18 mouse cellular contexts compared by ENCODE assay signal in the genomic region with DNA sequence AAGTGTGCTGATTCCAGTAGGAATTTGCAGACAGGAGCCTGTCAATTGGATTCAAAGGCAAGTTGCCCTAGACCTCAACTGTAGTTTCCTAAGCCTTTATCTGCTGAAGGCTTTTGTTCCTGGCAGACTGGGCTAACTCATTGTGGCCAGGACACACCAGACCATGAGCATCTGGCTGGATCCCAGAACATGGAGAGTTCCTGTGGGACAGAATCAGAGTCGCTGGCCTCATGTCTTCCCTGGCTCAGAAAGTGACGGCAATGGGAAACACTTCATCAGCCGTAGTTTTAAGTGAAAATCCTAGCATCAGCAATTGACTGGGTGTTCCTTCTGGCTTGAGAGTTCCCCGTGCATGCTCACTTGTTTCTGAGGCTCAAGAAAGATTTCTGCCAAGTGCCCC.
DNase-seq lines count a peak whose midpoint lies in the region; ATAC-seq lines count a peak whose summit lies in the region.
"Had no signal": no experiment of that assay in that cellular context is flagged by ENCODE, and none has a peak within 500 bp of the region (broad histone marks: within the 10 kb centered on the region; RNA-seq: fewer than 3 reads in every experiment).

No protein-coding gene starts in this region.

- H3K4me3 ChIP-seq in hindbrain, embryonic 14.5 days (replicated peaks; ENCODE audit: low read length), result no peak overlapping the region
- H3K4me3 ChIP-seq: hindbrain, embryonic 15.5 days; left cerebral cortex, adult 2 months; neural tube, embryonic 13.5 days had no signal

- H3K4me1 ChIP-seq in hindbrain, embryonic 14.5 days (replicated peaks; ENCODE audit: control insufficient read depth, insufficient read depth, low read length), result no peaks in the 10 kb centered on the region
- H3K4me1 ChIP-seq: neural tube, embryonic 13.5 days had no signal

- intact Hi-C loops in left cerebral cortex, postnatal 4 days (cut with DNase I), result no loop called here
- intact Hi-C loops in heart, postnatal 36 days (cut with DNase I), result no loop called here

- WGBS in hindbrain, embryonic 14.5 days, result 92% methylated on average over 4 of the region's 4 CpGs

- H3K9me3 ChIP-seq in hindbrain, embryonic 14.5 days (ENCODE audit: control insufficient read depth, low read length), result no peaks in the 10 kb centered on the region
- H3K9me3 ChIP-seq: hindbrain, embryonic 15.5 days; neural tube, embryonic 13.5 days had no signal

- ATAC-seq in hindbrain, embryonic 14.5 days (ENCODE audit: low FRiP score), result no peak
- ATAC-seq: forebrain, embryonic 14.5 days; Patski had no signal

- H3K4me2 ChIP-seq in hindbrain, embryonic 14.5 days (replicated peaks), result no peak overlapping the region
- H3K4me2 ChIP-seq: hindbrain, embryonic 15.5 days; neural tube, embryonic 13.5 days had no signal

- no peaks in the 10 kb centered on the region for H3K36me3 ChIP-seq in hindbrain, embryonic 14.5 days (replicated peaks; ENCODE audit: control insufficient read depth, insufficient read depth)
- H3K36me3 ChIP-seq: hindbrain, embryonic 15.5 days; neural tube, embryonic 13.5 days had no signal

- DNase-seq in adrenal gland, adult 8-10 months, result peak; percentile 18
- DNase-seq in adrenal gland, adult 18-20 months (ENCODE audit: low spot score in 2 of 2), result no peak
- peak; percentile 54 for DNase-seq in left cerebral cortex, postnatal 4 days
- no peak for DNase-seq in left cerebral cortex, adult 9 months (ENCODE audit: low spot score in 2 of 2)
- peak; percentile 30 to 36 for DNase-seq in heart, postnatal 36 days
- peak; percentile 52 for DNase-seq in skeletal muscle tissue, adult 2 months (ENCODE audit: low read depth, low spot score)
- no peak for DNase-seq in hindbrain, embryonic 14.5 days (ENCODE audit: low spot score)
- no peak for DNase-seq in right cerebral cortex, adult 18-20 months
- DNase-seq: kidney, adult 9 months; liver; midbrain, embryonic 14.5 days; thymus, postnatal 36 days had no signal

- H3K9ac ChIP-seq in hindbrain, embryonic 14.5 days, result no peak overlapping the region
- H3K9ac ChIP-seq: hindbrain, embryonic 15.5 days; neural tube, embryonic 13.5 days had no signal

- H3K27me3 ChIP-seq in hindbrain, embryonic 14.5 days (ENCODE audit: control insufficient read depth, insufficient read depth, low read length), result no peaks in the 10 kb centered on the region
- H3K27me3 ChIP-seq: hindbrain, embryonic 15.5 days; neural tube, embryonic 13.5 days; Patski had no signal

- no peak overlapping the region for H3K27ac ChIP-seq in hindbrain, embryonic 14.5 days
- H3K27ac ChIP-seq: hindbrain, embryonic 15.5 days; left cerebral cortex, adult 2 months; neural tube, embryonic 13.5 days; stomach, postnatal 0 days had no signal

Comparison
In these comparisons a context has a peak if more than half of its experiments do, and no peak if none do; other contexts are left out.
1. DNase-seq: peak in adrenal gland, adult 8-10 months (single experiment), left cerebral cortex, postnatal 4 days (single experiment), heart, postnatal 36 days (2 of 2) and skeletal muscle tissue, adult 2 months (single experiment); none in adrenal gland, adult 18-20 months (0 of 2), left cerebral cortex, adult 9 months (0 of 2), hindbrain, embryonic 14.5 days (single experiment) and right cerebral cortex, adult 18-20 months (single experiment).